Mouse (Mus musculus): ENCODE data around the gene Gm5965.
"Not testable (repeated sequence)": the region's sequence is repeated elsewhere in the genome, so short reads cannot be mapped to it uniquely, and the experiment has no call there.

Gene Gm5965

DNA sequence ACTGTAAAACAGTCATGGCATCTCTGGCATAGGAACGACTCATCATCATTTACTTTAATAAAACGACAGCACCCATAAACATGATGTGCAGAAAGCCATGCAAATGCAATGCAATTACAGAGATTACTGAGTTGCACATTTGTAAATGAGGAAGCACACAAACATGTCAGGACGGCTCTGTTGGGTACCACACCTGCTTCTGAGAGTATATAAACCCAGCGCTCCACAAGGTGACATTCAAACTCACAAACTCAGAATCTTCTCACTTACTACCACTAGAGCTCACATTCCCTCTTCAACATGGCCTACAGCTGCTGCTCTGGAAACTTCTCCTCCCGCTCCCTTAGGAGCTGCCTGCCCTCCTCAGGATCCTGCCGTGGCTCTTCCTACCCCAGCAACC is at the start of gene Gm5965:
Gm5965 (plus strand) TSS at position 301 of the 400 bp plus-strand sequence.
- no peak for DNase-seq (ENCODE audit: low read depth, low spot score)

- no peak for DNase-seq (ENCODE audit: low read depth, low spot score)
These were observed 48.9 kb upstream of the Gm5965 start, which contains the start of gene Krtap13-1 for GRCm38 (mm10) chr16:88728812-88729275. Gene Krtap13-1 (plus strand): TSS chr16:88728862.

DNA sequence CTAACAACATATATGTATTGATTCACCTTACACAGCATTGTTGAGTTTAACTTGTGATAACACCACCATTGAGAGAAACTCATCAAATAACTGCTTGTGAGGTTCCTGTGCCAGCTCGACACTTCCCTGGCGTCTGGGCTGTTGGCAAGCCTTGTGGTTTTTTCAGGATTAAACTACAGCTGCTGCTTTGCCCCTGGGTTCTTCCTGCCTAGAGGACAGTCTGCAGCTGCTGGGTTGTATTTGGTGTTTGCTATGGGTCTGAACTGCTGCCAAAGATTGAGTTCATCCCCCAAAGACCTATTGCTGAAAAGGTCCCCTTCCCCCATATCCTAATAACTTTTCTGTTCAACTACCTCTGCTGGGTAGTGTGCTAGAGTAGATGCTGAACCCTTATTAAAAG is 42.3 kb upstream of the Gm5965 start:
- DNase-seq (ENCODE audit: low read depth, low spot score) = no peak

- DNase-seq (ENCODE audit: low read depth, low spot score) = no peak
These were observed 32.9 kb upstream of the Gm5965 start for GRCm38 (mm10) chr16:88744750-88745340.

GRCm38 (mm10) chr16:88747943-88748342 is 29.8 kb upstream of the Gm5965 start:
- DNase-seq (ENCODE audit: low read depth, low spot score) = no peak

DNA sequence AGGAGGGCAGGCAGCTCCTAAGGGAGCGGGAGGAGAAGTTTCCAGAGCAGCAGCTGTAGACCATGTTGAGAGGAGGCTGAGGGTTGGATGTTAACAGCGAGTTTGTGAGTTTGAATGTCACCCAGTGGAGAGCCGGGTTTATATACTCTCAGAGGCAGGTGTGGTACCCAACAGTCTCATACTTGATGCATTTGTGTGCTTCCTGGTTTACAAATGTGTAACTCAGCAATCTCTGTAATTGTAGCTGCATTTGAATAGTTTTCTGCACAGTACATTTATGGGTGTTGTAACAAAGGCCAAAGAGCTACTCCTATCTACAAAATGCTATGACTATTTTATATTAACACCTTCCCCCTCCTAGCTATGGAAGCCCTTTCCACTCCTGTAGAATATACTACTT is 26.2 kb upstream of the Gm5965 start, which contains the start of gene Krtap13:
Krtap13 (minus strand) TSS at position 101 of the 400 bp plus-strand sequence.
- DNase-seq (ENCODE audit: low read depth, low spot score) = not testable (repeated sequence)

DNA sequence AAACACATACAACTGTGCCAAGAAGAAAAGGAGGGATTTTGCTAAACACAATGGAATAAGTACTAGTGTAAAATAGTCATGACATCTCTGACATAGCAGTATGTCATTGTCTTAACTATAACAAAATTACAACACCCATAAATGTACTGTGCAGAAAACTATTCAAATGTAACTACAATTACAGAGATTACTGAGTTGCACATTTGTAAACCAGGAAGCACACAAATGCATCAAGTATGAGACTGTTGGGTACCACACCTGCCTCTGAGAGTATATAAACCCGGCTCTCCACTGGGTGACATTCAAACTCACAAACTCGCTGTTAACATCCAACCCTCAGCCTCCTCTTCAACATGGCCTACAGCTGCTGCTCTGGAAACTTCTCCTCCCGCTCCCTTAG is 19.1 kb upstream of the Gm5965 start, which contains the start of gene 2310034C09Rik:
2310034C09Rik (plus strand) TSS at position 301 of the 400 bp plus-strand sequence.
- not testable (repeated sequence) for DNase-seq (ENCODE audit: low read depth, low spot score)

GRCm38 (mm10) chr16:88774106-88774505 is 3.6 kb upstream of the Gm5965 start, which contains the start of gene 2310057N15Rik:
Gene 2310057N15Rik (minus strand): TSS chr16:88774206.
- DNase-seq (ENCODE audit: low read depth, low spot score) = no peak

GRCm38 (mm10) chr16:88786786-88787185 is 9.1 kb downstream of the Gm5965 start:
- no peak for DNase-seq (ENCODE audit: low read depth, low spot score)

- no peak for DNase-seq (ENCODE audit: low read depth, low spot score)
These were observed 34.1 kb downstream of the Gm5965 start, which contains the start of gene Gm20741 for GRCm38 (mm10) chr16:88811827-88812226. Gene Gm20741 (minus strand): TSS chr16:88812220.

- no peak for DNase-seq (ENCODE audit: low read depth, low spot score)
These were observed 42.4 kb downstream of the Gm5965 start, which contains the start of gene Krtap15 for GRCm38 (mm10) chr16:88820066-88820465. Gene Krtap15 (plus strand): TSS chr16:88820215.

DNA sequence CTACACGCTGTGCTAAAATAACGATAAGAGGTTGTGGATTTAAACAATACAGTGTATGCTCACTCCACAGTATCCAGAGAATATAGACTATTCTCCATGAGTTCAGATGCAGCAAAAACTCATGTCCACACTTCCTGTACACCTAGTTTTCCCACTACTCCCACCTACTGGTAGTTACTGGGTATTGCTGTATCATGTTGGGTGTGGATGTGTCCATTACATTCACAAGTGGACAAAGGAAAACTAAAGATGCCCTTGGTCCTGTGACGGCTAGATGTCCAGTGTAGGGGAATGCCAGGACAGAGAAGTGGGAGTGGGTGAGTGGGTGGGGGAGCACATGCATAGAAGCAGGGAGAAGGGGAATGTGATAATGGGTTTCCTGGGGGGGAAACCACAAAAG is 46.0 kb downstream of the Gm5965 start:
- DNase-seq (ENCODE audit: low read depth, low spot score) = no peak

DNA sequence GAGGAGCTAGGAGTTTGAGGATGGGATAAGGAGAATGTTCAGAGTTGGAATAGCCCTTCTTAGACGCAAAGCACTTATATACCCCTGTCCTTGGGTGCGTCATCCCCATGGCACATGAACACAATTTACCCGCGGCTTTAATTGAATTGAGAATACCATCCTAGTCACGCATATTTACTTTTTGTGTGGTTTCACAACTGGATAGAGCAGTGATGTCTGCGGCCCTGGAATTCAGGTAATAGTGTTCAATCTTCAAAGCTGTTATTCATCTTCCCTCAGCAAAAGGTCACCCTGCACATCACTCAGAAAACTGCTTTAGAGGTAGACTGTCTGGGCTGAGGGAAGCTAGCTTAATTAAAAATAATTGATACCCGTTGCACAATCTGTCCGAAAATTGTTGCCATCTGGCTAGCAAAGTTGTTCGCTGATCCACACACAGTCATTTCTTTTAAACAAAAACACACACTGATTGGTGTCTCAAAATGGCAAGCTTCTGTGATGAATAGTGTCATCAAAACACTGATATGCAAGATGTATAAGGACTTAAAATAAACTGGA is 48.5 kb downstream of the Gm5965 start, which contains the start of gene Krtap14:
Krtap14 (minus strand) TSS at position 51 of the 558 bp plus-strand sequence.
- DNase-seq (ENCODE audit: low read depth, low spot score) = no peak

- DNase-seq (ENCODE audit: low read depth, low spot score) = no peak
These were observed 49.3 kb downstream of the Gm5965 start for GRCm38 (mm10) chr16:88826978-88827377.
